In the genomic region with DNA sequence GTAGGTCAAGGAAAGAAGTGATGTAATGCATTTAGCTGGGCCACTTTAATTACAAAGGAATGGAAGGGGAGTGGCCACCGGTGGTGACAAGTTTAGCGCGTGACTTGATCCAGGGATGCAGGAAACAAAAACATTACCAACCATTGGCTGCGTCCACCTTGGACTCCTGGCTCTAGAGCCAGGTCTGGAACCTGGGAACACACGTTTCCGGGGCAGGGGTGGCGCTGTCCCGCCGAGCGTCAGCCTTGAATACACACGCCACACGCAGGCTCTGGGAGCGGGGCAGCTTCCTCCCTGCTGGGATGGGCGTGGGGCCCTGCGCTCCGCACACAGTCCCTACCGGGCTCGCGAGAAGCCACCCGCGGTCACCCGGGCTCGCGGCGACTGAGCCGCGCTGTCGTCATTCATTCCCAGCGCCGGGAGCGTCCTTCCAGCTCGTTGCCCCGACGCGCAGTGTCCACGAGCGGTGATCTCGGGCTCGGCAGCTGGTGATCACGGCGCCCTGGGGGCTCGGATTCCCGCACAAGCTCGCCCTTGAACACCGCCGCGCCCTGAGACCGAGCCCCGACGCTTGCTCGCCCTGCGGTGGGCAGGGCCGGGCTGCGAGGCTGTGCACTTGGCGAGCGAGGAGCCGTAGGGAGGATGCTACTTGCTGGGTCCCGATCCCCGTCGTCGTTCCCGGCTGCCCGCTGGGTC, we compare ENCODE assay signal across 8 mouse cellular contexts. TPM values are rescaled to one million over a fixed set of nuclear protein-coding genes. Genes with fewer than 3 reads are reported as not detected.
DNase-seq lines count a peak whose midpoint lies in the region; ATAC-seq and TF ChIP-seq lines count a peak whose summit lies in the region.

Gene Tbc1d9, plus strand, starts transcription at position 118 of the 696 bp plus-strand sequence.

- TF ChIP-seq CTCF in E14TG2a.4 (conservative IDR thresholded peaks at IDR 0.05; ENCODE audit: low read length): no peak
- TF ChIP-seq CTCF in cerebellum, adult 2 months (IDR thresholded peaks at IDR 0.05; ENCODE audit: borderline replicate concordance, insufficient read depth, low read depth, low read length): no peak; the same call in 1 of the 2 replicates
- no peak for TF ChIP-seq CTCF in testis, adult 2 months (IDR thresholded peaks at IDR 0.05; ENCODE audit: control insufficient read depth, insufficient read depth, insufficient replicate concordance, low read depth, low read length)

- peak; percentile 89 to 91 for DNase-seq in cerebellum, adult 2 months
- DNase-seq in forelimb bud, embryonic 11.5 days (ENCODE audit: low read depth, low spot score): peak; percentile 74
- peak; percentile 60 for DNase-seq in heart, postnatal 25 days (ENCODE audit: low spot score)
- DNase-seq in large intestine, adult 2 months (ENCODE audit: low read depth, low spot score): peak; percentile 60

- under 1% methylated on average over 63 of the region's 63 CpGs for WGBS in cerebellum, adult 2 months
- under 1% methylated on average over 63 of the region's 63 CpGs for WGBS in large intestine, adult 2 months
- under 1% methylated on average over 63 of the region's 63 CpGs for WGBS in liver, embryonic 16.5 days (ENCODE audit: insufficient replicate concordance)
- under 1% methylated on average over 63 of the region's 63 CpGs for WGBS in neural tube, embryonic 12.5 days

- peaks cover 74% of the 10 kb centered on the region for H3K4me1 ChIP-seq in E14TG2a.4 (replicated peaks; ENCODE audit: low read depth, low read length)
- H3K4me1 ChIP-seq in cerebellum, adult 2 months (ENCODE audit: control insufficient read depth, insufficient read depth, low read length): no peaks in the 10 kb centered on the region
- H3K4me1 ChIP-seq in liver, embryonic 16.5 days (ENCODE audit: control insufficient read depth, low read depth, low read length): no peaks in the 10 kb centered on the region
- H3K4me1 ChIP-seq in neural tube, embryonic 12.5 days: peaks cover 12% of the 10 kb centered on the region; the same call in 1 of the 2 replicates
- H3K4me1 ChIP-seq in testis, adult 2 months (ENCODE audit: control insufficient read depth, insufficient read depth, low read length): peaks cover 7% of the 10 kb centered on the region

- H3K4me2 ChIP-seq in liver, embryonic 16.5 days (ENCODE audit: low read depth, low read length): peak within 1 kb of the TSS; percentile 72
- peak within 1 kb of the TSS; percentile 72 for H3K4me2 ChIP-seq in neural tube, embryonic 12.5 days (replicated peaks)

- peak within 1 kb of the TSS; percentile 89 for H3K4me3 ChIP-seq in E14TG2a.4 (replicated peaks; ENCODE audit: low read length)
- peak within 1 kb of the TSS; percentile 78 for H3K4me3 ChIP-seq in cerebellum, adult 2 months (replicated peaks; ENCODE audit: insufficient read depth, low read depth, low read length)
- peak within 1 kb of the TSS; percentile 61 for H3K4me3 ChIP-seq in liver, embryonic 16.5 days (ENCODE audit: low read depth, low read length)
- H3K4me3 ChIP-seq in neural tube, embryonic 12.5 days: peak within 1 kb of the TSS; percentile 78
- H3K4me3 ChIP-seq in testis, adult 2 months (ENCODE audit: control insufficient read depth, low read depth, low read length): peak within 1 kb of the TSS; percentile 39

- peaks cover 4% of the 10 kb centered on the region; the same call in 1 of the 2 replicates for H3K27me3 ChIP-seq in E14TG2a.4 (ENCODE audit: insufficient read depth, low read length)
- no peaks in the 10 kb centered on the region for H3K27me3 ChIP-seq in cerebellum, adult 2 months (ENCODE audit: control insufficient read depth, insufficient read depth, low read length)
- peaks cover 30% of the 10 kb centered on the region for H3K27me3 ChIP-seq in liver, embryonic 16.5 days (ENCODE audit: control insufficient read depth, insufficient read depth, low read depth, low read length)
- H3K27me3 ChIP-seq in neural tube, embryonic 12.5 days (replicated peaks): no peaks in the 10 kb centered on the region
- H3K27me3 ChIP-seq in testis, adult 2 months (ENCODE audit: control insufficient read depth, insufficient read depth, low read length): no peaks in the 10 kb centered on the region

- H3K9ac ChIP-seq in liver, embryonic 16.5 days (ENCODE audit: low read depth, low read length): peak within 1 kb of the TSS; percentile 49
- peak within 1 kb of the TSS; percentile 92 for H3K9ac ChIP-seq in neural tube, embryonic 12.5 days

- intact Hi-C loops in heart, postnatal 25 days (cut with DNase I): loop anchor here (5.0 kb wide), 1 partner anchor 63 kb away; no protein-coding TSS in a partner anchor

- H3K9me3 ChIP-seq in E14TG2a.4 (ENCODE audit: low read length): no peaks in the 10 kb centered on the region
- no peaks in the 10 kb centered on the region for H3K9me3 ChIP-seq in liver, embryonic 16.5 days (replicated peaks; ENCODE audit: control insufficient read depth, low read length)
- no peaks in the 10 kb centered on the region for H3K9me3 ChIP-seq in neural tube, embryonic 12.5 days

- H3K36me3 ChIP-seq in E14TG2a.4 (ENCODE audit: insufficient read depth, low read length): no peaks in the 10 kb centered on the region
- H3K36me3 ChIP-seq in liver, embryonic 16.5 days (ENCODE audit: control insufficient read depth, insufficient read depth): no peaks in the 10 kb centered on the region
- H3K36me3 ChIP-seq in neural tube, embryonic 12.5 days: no peaks in the 10 kb centered on the region
- no peaks in the 10 kb centered on the region for H3K36me3 ChIP-seq in testis, adult 2 months (ENCODE audit: control insufficient read depth, insufficient read depth, low read length)

- ATAC-seq in liver, embryonic 16.5 days (ENCODE audit: low read depth): peak; percentile 82
- peak; percentile 92 for ATAC-seq in neural tube, embryonic 12.5 days (ENCODE audit: low FRiP score, low read depth)

- peak within 1 kb of the TSS; percentile 91 for H3K27ac ChIP-seq in cerebellum, adult 2 months (ENCODE audit: insufficient read depth, low read length)
- peak within 1 kb of the TSS; percentile 35; the same call in 1 of the 2 replicates for H3K27ac ChIP-seq in liver, embryonic 16.5 days (ENCODE audit: low read length)
- peak within 1 kb of the TSS; percentile 76 for H3K27ac ChIP-seq in neural tube, embryonic 12.5 days
- no peak within 1 kb of the TSS for H3K27ac ChIP-seq in testis, adult 2 months (ENCODE audit: control insufficient read depth, insufficient read depth, low read depth, low read length)

- peak; percentile 66; the same call in 1 of the 2 replicates for TF ChIP-seq POLR2A in cerebellum, adult 2 months (IDR thresholded peaks at IDR 0.05; ENCODE audit: borderline replicate concordance, insufficient read depth, low read length)
- no peak for TF ChIP-seq POLR2A in testis, adult 2 months (IDR thresholded peaks at IDR 0.05; ENCODE audit: control insufficient read depth, low read depth, low read length)

RNA-seq across cellular contexts. Expression of gene Tbc1d9, which starts in this region (rescaled TPM):
- polyA plus RNA-seq in cerebellum, adult 2 months (2012; rRNA removed): 79.8 and 89.8 TPM in 2 replicates
- total RNA-seq in heart, postnatal 25 days (2021): 1 to 10 TPM; 2.1 to 2.8 TPM
- 5.1 and 7.0 TPM in 2 replicates for polyA plus RNA-seq in large intestine, adult 2 months (2012; rRNA removed)
- polyA plus RNA-seq in liver, embryonic 16.5 days (2015; fragmentation: Nextera tagmentation; extraction: Ambion mirVana): 0.40 and 0.61 TPM in 2 replicates
- 16.3 and 20.2 TPM in 2 replicates for polyA plus RNA-seq in neural tube, embryonic 12.5 days (2016; fragmentation: Nextera tagmentation; extraction: Ambion mirVana)
- polyA plus RNA-seq in testis, adult 2 months (2012; rRNA removed): 47.0 and 51.2 TPM in 2 replicates

Comparison
In these comparisons a context has a peak if more than half of its experiments do, and no peak if none do; other contexts are left out.
1. Peak in ATAC-seq, H3K4me3 ChIP-seq, H3K27ac ChIP-seq, H3K9ac ChIP-seq and H3K4me2 ChIP-seq in liver, embryonic 16.5 days; RNA of the gene not detected or under 1 TPM.
2. H3K4me3 ChIP-seq: peak in every context shown above with its lines; median percentile 89 in E14TG2a.4; 78 in cerebellum, adult 2 months; 78 in neural tube, embryonic 12.5 days; 61 in liver, embryonic 16.5 days; 39 in testis, adult 2 months.